Mouse (Mus musculus) urinary bladder, postnatal 4 days (tissue): ENCODE data around the gene Cdh22.

Source experiments
- DNase-seq, 2 experiments: peaks; one replicate each; pipeline ENCODE4 v3.0.0; 2021 to 2022; ENCODE audit warnings: low spot score in 2 of 2

Cdh22 gene

DNA sequence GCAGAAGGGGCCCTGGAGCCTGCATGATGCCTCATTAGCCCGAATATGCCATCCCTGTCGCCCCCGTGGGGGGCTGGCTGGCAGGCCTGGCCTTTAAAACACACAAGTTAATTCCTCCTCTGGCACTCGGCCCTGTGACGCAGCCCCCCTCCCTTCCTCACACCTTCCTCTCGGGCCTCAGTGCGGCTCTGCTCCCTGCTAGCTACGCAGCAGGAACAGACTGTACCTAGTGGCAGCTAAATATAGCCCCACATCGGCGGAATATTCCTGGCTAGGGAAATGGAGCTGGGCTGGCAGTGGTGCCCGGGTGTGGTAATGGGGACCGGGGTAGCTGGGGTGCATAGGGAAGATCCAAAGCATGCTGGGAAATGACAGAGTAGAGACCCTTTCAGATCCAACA lies 81.6 kb downstream of the Cdh22 start:
- DNase-seq, result no peak

GRCm38 (mm10) chr2:165149741-165150140 lies 84.9 kb downstream of the Cdh22 start:
- no peak for DNase-seq

GRCm38 (mm10) chr2:165145821-165146220 lies 88.8 kb downstream of the Cdh22 start:
- DNase-seq, result no peak

DNA sequence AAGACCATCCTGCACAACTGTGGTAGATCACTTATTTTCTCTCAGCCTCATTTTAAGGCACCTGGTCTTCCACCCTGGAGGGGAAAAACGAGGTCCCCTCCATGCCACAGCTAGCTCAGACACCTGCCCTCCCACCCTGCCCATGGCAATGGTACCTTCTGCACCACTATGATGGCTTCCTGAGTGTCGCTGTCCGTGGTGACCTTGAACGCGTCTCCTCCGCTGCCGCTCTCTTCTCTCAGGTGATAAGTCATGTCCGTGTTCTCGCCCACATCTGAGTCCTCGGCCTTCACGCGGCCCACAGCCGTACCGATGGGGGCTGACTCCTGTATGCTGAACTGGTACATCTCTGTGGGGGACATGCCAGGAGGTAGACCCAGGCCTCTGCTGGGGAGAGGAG lies 91.2 kb downstream of the Cdh22 start:
- DNase-seq, result no peak

DNA sequence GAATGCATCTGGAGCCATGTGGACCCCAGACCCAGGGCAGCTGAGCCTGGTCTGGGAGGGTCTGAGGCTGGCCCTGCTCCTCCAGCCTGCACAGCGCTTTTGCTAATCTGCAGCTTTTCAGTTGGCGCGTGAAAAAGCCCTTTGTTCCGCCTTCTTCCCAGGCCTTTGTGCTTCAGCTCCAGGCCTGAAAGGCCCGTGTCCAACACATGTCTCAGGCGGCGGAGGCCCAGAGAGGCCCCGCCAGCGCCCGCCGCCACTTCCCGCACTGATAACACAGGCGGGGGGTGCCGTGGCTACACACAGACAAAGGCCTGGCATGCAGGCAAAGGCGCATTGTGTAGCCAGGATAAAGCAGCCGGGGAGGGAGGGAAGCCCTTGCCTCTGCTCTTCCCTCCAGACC lies 98.6 kb downstream of the Cdh22 start:
- DNase-seq, result no peak

DNA sequence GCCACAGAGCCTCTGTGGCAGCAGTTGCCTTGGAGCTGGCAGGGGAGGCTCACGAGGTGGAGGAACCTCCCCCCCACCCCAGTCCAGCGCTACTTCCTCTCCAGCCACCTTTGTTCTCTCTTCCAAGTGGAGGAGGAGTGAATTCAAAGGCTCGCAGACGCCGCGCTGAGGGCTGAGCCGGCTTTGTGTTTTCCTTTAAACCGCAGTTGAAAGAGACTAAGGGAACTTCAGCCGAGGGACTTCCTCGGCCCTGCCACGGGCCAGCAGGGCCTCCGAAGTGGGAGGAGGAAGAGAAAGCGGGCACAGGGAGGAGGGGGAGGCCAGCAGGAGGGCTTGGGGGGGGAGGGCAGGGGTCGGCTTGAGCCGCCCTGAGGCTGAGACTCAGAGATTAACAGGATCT lies 101.1 kb downstream of the Cdh22 start:
- no peak for DNase-seq

- no peak for DNase-seq
These were observed 103.2 kb downstream of the Cdh22 start for GRCm38 (mm10) chr2:165131428-165131827.

DNA sequence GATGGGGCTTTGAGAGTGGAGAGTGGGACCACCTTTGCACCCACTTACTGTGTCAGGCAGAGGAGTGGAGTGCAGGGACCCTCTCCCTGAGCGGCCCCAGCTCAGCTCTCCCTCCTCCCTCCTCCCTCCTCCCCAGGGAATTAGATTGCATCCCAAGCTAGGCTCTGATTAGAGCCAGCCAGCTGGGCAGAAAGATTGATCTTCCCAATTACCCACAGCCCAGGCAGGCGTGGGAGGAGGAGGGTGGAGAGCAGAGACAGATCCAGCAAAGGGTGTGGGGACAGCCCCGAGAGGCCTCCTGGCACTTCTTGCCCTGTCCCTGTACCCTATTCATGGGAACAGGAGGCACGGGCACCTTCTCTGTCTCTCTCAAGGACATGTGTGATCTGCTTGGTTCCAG lies 105.5 kb downstream of the Cdh22 start:
- DNase-seq, result no peak

DNA sequence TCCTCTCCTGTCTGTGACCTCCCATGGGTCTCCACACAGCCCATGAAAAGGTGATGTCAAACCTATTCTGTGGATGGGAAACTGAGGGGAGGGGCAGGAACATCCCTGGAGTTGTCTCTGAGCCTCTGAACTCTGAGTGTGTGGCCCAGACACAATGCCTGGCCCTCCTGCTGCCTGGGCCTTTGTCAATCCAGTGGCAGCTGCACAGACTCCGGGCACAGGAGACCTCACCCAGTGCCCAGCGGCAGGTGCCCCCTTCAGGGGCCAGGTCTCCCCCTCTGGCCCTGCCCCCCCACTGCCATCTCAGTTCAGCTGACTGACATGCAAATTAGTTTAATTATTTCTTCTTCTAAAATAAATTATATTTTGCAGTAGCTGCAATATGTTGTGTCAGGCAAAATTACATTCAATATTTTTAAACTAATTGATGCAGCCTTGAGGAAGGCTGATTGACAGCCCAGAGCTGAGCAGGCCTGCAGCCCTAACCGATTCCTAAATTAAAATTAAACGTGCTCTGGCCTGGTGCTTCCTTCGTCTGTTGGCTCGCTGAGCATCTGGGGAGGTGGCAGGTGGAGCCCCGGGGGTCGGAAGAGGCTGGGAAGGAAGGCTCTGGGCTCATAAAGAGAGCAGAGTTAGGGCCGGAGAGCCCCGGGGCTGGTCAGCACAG lies 107.6 kb downstream of the Cdh22 start:
- no peak for DNase-seq

- DNase-seq, result no peak
These were observed 113.3 kb downstream of the Cdh22 start for GRCm38 (mm10) chr2:165121206-165121840.

DNA sequence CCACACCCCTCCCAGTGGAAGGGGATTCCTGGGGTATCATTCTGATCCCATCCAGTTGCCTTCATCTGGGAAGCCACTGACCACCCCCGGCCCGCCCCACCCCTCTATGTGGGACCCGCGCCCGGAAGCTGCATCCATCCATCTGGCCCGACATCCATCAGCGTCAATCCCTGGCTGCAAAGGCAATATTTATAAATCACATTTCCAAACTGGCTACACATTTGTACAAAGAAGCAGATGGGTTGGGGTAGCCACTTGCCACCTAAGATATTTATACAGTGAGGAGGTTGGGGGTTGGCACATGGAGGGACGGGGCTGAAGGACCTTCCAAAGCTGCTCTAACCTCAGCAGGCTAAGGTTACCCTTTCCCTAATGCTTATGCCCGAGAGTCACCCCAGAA lies 113.9 kb downstream of the Cdh22 start:
- no peak for DNase-seq

GRCm38 (mm10) chr2:165113733-165114132 lies 120.9 kb downstream of the Cdh22 start:
- no peak for DNase-seq

DNA sequence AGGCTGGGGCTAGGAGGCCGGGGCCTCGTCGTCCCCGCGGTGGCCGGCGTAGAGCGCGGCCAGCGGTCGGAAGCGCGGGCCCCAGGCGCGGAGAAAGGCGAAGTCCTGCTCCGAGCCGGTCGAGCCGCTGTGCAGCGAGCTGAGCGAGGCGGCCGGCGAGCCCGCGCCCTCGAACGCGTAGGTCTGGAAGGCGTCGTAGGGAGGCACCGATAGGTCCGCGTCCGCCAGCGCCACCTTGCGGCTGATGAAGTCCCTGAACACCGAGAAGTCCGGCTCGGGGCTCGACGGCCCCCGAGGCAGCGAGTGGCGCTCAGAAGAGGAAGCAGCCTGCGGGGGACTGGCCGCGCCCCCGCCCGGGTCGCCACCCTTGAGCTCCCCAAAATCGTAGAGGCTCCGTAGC lies 122.5 kb downstream of the Cdh22 start:
- peak; percentile 76 to 95 for DNase-seq

DNA sequence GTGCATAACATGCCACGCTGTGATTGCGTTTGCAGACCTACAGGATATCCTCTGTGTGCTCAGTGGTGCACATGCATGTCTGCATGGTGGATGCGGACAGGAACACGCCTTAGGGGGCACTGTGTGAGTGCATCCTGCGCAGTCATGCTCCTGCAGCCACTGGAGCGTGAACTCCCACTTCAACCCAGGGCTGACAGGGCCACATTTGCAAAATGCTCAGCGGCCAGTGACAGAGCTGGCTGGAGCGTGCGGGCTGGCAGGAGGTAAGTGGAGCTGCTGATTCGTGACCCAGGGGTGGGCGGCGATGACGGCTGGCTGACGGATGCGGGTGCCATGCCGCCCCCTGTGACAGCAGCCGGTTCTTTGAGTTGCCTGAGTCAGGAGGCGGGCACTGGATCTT lies 128.1 kb downstream of the Cdh22 start:
- no peak for DNase-seq

DNA sequence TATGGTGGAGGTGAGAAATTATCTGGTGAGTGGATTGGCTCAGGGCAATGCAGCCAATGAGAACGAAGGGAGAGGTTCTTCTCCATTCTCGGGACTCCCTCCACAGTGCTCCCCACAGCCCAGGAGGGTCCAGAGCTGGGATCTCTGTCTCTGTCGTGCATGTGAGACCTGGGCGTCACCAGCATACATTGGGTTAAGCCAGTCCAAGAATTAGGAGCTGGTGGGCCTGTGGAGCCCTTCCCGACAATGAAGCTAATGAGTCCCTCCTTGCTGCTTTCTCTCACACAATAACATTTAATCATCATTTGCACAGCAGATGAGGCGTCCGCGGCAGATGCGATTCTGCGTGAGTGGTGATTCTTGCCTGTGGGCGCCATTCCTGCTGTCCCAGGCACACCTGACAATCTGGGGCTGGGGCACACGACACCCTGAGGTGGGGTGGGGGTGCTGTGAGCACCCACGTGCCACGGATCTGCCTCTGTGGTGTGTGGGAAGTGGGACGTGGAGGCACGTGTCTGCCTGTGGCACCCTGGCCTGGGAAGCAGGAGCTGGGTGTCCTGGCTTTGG lies 129.1 kb downstream of the Cdh22 start:
- DNase-seq, result no peak

DNA sequence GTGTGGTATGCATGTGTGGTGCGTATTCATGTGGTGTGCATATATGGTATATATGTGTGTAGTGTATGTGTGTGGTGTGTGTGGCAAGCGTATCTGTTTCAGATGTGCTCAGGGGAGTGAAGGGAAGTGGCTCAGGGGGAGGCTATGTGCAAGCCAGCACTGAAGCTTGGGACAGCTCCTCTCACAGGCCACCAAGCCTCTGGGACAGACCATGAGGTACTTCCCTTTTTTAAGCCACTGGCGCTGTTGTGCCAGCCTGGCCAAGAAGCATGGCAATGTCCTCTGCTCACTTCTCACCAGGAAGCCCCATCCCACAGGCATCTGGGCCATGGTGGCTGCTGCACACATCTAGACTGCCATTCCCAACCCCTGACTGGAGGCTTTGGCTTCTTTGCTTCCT lies 131.7 kb downstream of the Cdh22 start:
- no peak for DNase-seq

DNA sequence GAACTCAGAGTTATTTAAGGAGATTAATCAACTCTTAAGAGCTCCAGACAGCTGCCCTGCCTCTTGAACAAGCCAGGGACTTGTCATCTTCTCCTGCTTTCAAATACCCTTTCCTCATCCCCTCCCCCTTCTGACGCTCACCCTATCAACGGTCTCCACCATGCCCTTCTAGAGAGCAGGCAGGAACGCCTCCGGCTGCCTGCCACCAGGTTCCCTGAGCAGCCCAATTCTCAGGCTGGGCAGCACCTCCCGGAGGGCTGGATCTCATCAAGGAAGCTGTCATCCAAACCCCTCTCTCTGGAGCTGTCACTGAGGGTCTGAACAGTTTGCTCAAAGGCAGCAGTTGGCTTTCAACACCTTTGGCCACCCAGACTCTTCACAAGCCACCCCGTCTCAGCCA lies 133.9 kb downstream of the Cdh22 start:
- no peak for DNase-seq

DNA sequence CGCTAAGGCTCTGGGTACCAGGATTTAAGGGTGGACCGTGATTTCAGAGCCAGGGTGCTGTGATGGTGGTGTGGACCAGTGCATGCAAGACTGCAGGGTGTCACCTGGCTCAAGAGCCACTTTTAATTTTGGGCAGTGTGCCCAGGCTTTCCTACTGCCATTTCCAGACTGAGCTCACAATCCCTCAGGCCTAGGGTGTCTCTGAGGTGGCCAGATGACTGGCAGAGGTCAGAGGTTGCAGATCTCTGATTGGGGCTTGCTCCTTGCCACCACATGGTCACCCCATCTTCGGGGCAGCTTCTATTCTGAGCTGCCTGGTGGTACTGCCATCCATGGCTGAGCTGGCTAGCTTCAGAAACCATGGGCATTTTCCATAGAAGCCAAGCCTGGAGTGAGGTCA lies 135.8 kb downstream of the Cdh22 start:
- DNase-seq, result no peak

DNA sequence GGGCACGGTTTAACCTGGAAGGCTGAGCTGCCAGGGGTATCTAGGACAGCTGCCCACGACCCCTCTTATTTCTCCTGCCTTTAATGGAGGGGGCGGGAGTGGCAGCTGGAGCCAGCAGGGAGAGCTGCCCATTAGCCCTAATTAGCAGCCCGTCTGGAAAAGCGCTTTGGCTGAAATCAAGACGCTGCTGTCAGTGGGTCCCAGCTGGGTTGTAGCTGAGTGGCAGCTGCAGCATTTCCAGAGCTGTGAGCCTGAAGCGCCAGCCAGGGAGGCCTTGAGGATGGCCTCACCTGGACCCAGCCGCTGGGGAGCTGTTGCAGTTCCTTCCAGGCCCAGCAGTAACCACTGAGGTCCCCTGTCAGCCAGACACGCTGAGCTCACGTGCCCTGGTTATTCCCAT lies 138.3 kb downstream of the Cdh22 start:
- DNase-seq, result no peak

DNA sequence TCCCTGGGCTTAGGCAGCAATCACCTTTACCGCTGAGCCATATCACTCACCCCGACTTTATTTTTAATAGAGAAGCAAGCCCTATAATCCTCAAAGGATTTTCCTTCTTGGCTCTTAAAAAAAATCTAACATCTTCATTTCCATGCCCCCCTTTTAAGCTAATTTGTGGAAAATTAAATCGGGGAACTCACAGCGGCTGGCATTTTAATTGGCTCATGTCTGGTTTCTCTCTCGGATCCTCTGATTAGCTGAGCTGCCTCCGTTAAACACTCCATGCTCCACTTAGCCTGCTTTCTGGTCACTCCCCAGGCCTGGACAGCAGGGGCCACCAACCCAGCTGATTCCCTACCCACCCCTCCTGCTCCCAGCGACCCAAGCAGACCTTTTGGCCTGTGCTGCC lies 142.3 kb downstream of the Cdh22 start:
- DNase-seq, result no peak

- DNase-seq, result no peak
These were observed 143.2 kb downstream of the Cdh22 start for GRCm38 (mm10) chr2:165091433-165091965.

DNA sequence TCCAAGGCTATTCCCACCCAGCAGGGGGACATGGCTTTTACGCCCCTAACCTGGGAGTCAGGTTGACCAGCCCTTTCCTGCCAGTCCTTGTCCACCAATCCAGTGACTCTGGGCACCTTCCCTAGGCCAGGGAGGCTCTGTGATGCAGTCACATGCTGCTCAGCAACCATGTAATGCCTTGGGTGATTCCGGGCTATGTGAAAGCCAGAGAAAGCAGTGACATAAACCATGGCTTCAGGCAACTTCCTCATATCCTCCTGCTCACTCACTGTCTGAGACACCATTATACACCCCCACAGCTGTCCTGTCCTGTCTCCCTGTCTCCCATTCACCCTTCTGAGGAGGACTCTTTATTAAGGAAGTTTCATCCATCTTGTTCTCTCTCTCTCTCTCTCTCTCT lies 144.0 kb downstream of the Cdh22 start, which contains the start of gene 1700025C18Rik:
Gene 1700025C18Rik (minus strand): TSS at position 101 of the 400 bp plus-strand sequence.
- DNase-seq, result no peak

DNA sequence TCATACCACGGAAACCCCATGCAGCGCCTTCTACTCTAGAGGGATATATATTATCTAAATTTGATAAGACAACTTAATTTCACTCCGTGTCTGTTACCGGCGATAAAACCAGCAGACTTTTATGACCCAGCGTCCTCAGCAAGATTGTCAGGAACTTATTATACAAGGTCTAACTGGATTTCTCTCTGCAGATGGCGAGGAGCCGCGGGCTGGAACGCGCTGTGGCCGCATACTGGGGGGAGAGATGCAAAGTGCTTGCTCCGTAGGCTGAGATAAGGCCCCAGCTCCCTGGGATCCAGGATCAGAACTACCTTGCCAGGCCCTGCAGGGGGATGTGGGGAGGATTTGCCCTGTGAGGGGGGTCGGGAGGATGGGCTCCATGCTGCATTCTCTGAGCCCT lies 145.2 kb downstream of the Cdh22 start:
- no peak for DNase-seq
